ENCODE assay signal across 15 mouse cellular contexts in genomic region chr2:144769556-144769955, GRCm38 (mm10). TPM values are rescaled to one million over a fixed set of nuclear protein-coding genes. Genes with fewer than 3 reads are reported as not detected.
DNase-seq lines count a peak whose midpoint lies in the region; ATAC-seq and TF ChIP-seq lines count a peak whose summit lies in the region.
"Had no signal": no experiment of that assay in that cellular context is flagged by ENCODE, and none has a peak within 500 bp of the region (broad histone marks: within the 10 kb centered on the region; RNA-seq: fewer than 3 reads in every experiment).

No protein-coding gene starts in this region.

- no peaks in the 10 kb centered on the region for H3K36me3 ChIP-seq in midbrain, embryonic 12.5 days
- no peaks in the 10 kb centered on the region; the same call in 1 of the 2 replicates for H3K36me3 ChIP-seq in midbrain, postnatal 0 days (ENCODE audit: insufficient read depth, low read length)
- H3K36me3 ChIP-seq: neural tube, embryonic 12.5 days had no signal

- H3K4me2 ChIP-seq in midbrain, embryonic 12.5 days (replicated peaks), result no peak overlapping the region
- no peak overlapping the region for H3K4me2 ChIP-seq in midbrain, postnatal 0 days (ENCODE audit: low read depth, low read length, poor library complexity, severe bottlenecking)
- H3K4me2 ChIP-seq: neural tube, embryonic 12.5 days had no signal

- ATAC-seq in midbrain, embryonic 12.5 days (ENCODE audit: low FRiP score, low read depth), result peak; percentile 67; the same call in 1 of the 2 replicates
- no peak for ATAC-seq in midbrain, postnatal 0 days (ENCODE audit: low FRiP score)
- ATAC-seq: liver, postnatal 0 days had no signal

- 52% methylated on average over 3 of the region's 3 CpGs for WGBS in midbrain, embryonic 12.5 days
- 40% methylated on average over 3 of the region's 3 CpGs for WGBS in midbrain, postnatal 0 days

- H3K9me3 ChIP-seq in midbrain, embryonic 12.5 days, result peaks cover 9% of the 10 kb centered on the region; the same call in 1 of the 2 replicates
- H3K9me3 ChIP-seq in midbrain, postnatal 0 days (ENCODE audit: low read length), result no peaks in the 10 kb centered on the region

- intact Hi-C loops in heart, postnatal 36 days (cut with DNase I), result no loop called here

- peak; percentile 18 to 24 for DNase-seq in heart, adult 9 months (ENCODE audit: low spot score in 2 of 2)
- no peak for DNase-seq in heart, postnatal 36 days
- no peak for DNase-seq in midbrain, postnatal 0 days (ENCODE audit: low spot score)
- DNase-seq in lung, postnatal 14 days, result peak; percentile 13
- no peak for DNase-seq in neural tube, embryonic 10.5 days (ENCODE audit: extremely low spot score, low spot score)
- DNase-seq in cerebellum, adult 11 months, result no peak
- DNase-seq in layer of hippocampus, postnatal 36 days, result no peak
- DNase-seq: liver, postnatal 0 days; right cerebral cortex, postnatal 4 days; thymus, postnatal 25 days had no signal

- H3K4me3 ChIP-seq in midbrain, embryonic 12.5 days, result no peak overlapping the region
- no peak overlapping the region for H3K4me3 ChIP-seq in midbrain, postnatal 0 days (ENCODE audit: low read depth, low read length)
- H3K4me3 ChIP-seq: neural tube, embryonic 12.5 days had no signal

- peak overlapping the region; percentile 65 for H3K27ac ChIP-seq in midbrain, embryonic 12.5 days (replicated peaks)
- no peak overlapping the region for H3K27ac ChIP-seq in midbrain, postnatal 0 days (ENCODE audit: low read depth, low read length)
- H3K27ac ChIP-seq: neural tube, embryonic 12.5 days had no signal

- H3K4me1 ChIP-seq in midbrain, embryonic 12.5 days, result no peaks in the 10 kb centered on the region
- no peaks in the 10 kb centered on the region for H3K4me1 ChIP-seq in midbrain, postnatal 0 days (ENCODE audit: insufficient read depth, low read length)
- H3K4me1 ChIP-seq: neural tube, embryonic 12.5 days had no signal

- no peaks in the 10 kb centered on the region for H3K27me3 ChIP-seq in midbrain, embryonic 12.5 days
- no peaks in the 10 kb centered on the region for H3K27me3 ChIP-seq in midbrain, postnatal 0 days (ENCODE audit: insufficient read depth, low read length)
- H3K27me3 ChIP-seq: neural tube, embryonic 12.5 days had no signal

- no peak for TF ChIP-seq CTCF in midbrain, postnatal 0 days (IDR thresholded peaks at IDR 0.05)

- H3K9ac ChIP-seq in midbrain, embryonic 12.5 days (replicated peaks), result no peak overlapping the region
- H3K9ac ChIP-seq in midbrain, postnatal 0 days (replicated peaks; ENCODE audit: low read length, poor library complexity, severe bottlenecking), result no peak overlapping the region
- H3K9ac ChIP-seq: liver, postnatal 0 days; neural tube, embryonic 12.5 days had no signal

RNA-seq across cellular contexts. Expression of gene Scp2d1, which starts 53.9 kb away (rescaled TPM):
- not detected for total RNA-seq in heart, postnatal 36 days (2021)
- not detected in 2 replicates for polyA plus RNA-seq in midbrain, embryonic 12.5 days (2016; fragmentation: Nextera tagmentation; extraction: Ambion mirVana)
- not detected in 2 replicates for total RNA-seq in midbrain, postnatal 0 days (2014; rRNA removed)
- polyA plus RNA-seq in midbrain, postnatal 0 days (2015; fragmentation: Nextera tagmentation; extraction: Ambion mirVana), result not detected in 2 replicates
- total RNA-seq in layer of hippocampus, postnatal 36 days (2021), result not detected
- total RNA-seq: left cerebral cortex, adult 8-10 months had no signal
- polyA plus RNA-seq: cortical plate, adult 2 months; heart, embryonic 14.5 days; liver, postnatal 0 days; neural tube, embryonic 12.5 days had no signal

Comparison
In these comparisons a context has a peak if more than half of its experiments do, and no peak if none do; other contexts are left out.
1. DNase-seq: peak in heart, adult 9 months (2 of 2) and lung, postnatal 14 days (single experiment); none in heart, postnatal 36 days (0 of 2), midbrain, postnatal 0 days (single experiment), neural tube, embryonic 10.5 days (single experiment), cerebellum, adult 11 months (single experiment) and layer of hippocampus, postnatal 36 days (0 of 2).